Mouse (Mus musculus) urinary bladder, postnatal 14 days (tissue): ENCODE data around the gene Cnr2.

ENCODE experiments used
- DNase-seq: peaks from one replicate; pipeline ENCODE4 v3.0.0; 2021; ENCODE audit warnings: low spot score

Gene Cnr2

GRCm38 (mm10) chr4:135906633-135907032 is 11.4 kb downstream of the Cnr2 start:
- DNase-seq: no peak

- no peak for DNase-seq
Measured at GRCm38 (mm10) chr4:135909326-135910066, 14.3 kb downstream of the Cnr2 start.

GRCm38 (mm10) chr4:135911531-135911930 is 16.3 kb downstream of the Cnr2 start:
- DNase-seq: no peak

GRCm38 (mm10) chr4:135912164-135912563 is 17.0 kb downstream of the Cnr2 start:
- no peak for DNase-seq

GRCm38 (mm10) chr4:135912835-135913234 is 17.6 kb downstream of the Cnr2 start:
- no peak for DNase-seq

GRCm38 (mm10) chr4:135913433-135913832 is 18.2 kb downstream of the Cnr2 start:
- no peak for DNase-seq

- DNase-seq: no peak
Measured at GRCm38 (mm10) chr4:135918635-135919279, 23.6 kb downstream of the Cnr2 start.

GRCm38 (mm10) chr4:135919280-135919639 is 24.1 kb downstream of the Cnr2 start:
- DNase-seq: no peak

GRCm38 (mm10) chr4:135920304-135921241 is 25.4 kb downstream of the Cnr2 start, which contains the start of gene Fuca1:
TSS of gene Fuca1 (plus strand) at chr4:135920735.
- peak; percentile 96 for DNase-seq

GRCm38 (mm10) chr4:135921257-135922120 is 26.3 kb downstream of the Cnr2 start:
- DNase-seq: no peak

GRCm38 (mm10) chr4:135922190-135922589 is 27.0 kb downstream of the Cnr2 start:
- DNase-seq: no peak

- no peak for DNase-seq
Measured at GRCm38 (mm10) chr4:135924418-135924817, 29.2 kb downstream of the Cnr2 start.

- no peak for DNase-seq
Measured at GRCm38 (mm10) chr4:135925341-135925740, 30.1 kb downstream of the Cnr2 start.

GRCm38 (mm10) chr4:135926195-135926808 is 31.1 kb downstream of the Cnr2 start:
- DNase-seq: no peak

- DNase-seq: no peak
Measured at GRCm38 (mm10) chr4:135926861-135927260, 31.7 kb downstream of the Cnr2 start.

- DNase-seq: no peak
Measured at GRCm38 (mm10) chr4:135928376-135928775, 33.2 kb downstream of the Cnr2 start.

GRCm38 (mm10) chr4:135929405-135929804 is 34.2 kb downstream of the Cnr2 start:
- DNase-seq: no peak

GRCm38 (mm10) chr4:135929828-135930227 is 34.6 kb downstream of the Cnr2 start:
- DNase-seq: no peak

- DNase-seq: no peak
Measured at GRCm38 (mm10) chr4:135930239-135930638, 35.0 kb downstream of the Cnr2 start.

GRCm38 (mm10) chr4:135931832-135932231 is 36.6 kb downstream of the Cnr2 start:
- no peak for DNase-seq
